Mouse (Mus musculus): ENCODE results near the gene Slc28a1. TPM values are rescaled to one million over a fixed set of nuclear protein-coding genes. Genes with fewer than 3 reads are reported as not detected.

Gene Slc28a1
- polyA plus RNA-seq, 1 experiment from 2014 or later, result 0.05 TPM

GRCm38 (mm10) chr7:81102854-81103253, 11.7 kb upstream of the Slc28a1 start:
- H3K4me3 ChIP-seq, result no peak overlapping the region
- H3K4me1 ChIP-seq, result 0 out of 2 replicates have a peak, but pooled peaks cover 5% of the 10 kb centered on the region
- H3K27ac ChIP-seq (replicated peaks), result no peak overlapping the region
- H3K9me3 ChIP-seq, result no peaks in the 10 kb centered on the region
- no peaks in the 10 kb centered on the region for H3K36me3 ChIP-seq (replicated peaks)
- no peak for DNase-seq (ENCODE audit: low spot score)
- H3K27me3 ChIP-seq (replicated peaks; ENCODE audit: low read depth, poor library complexity, severe bottlenecking), result no peaks in the 10 kb centered on the region
- 90% methylated on average over 7 of the region's 7 CpGs for WGBS

GRCm38 (mm10) chr7:81105525-81105924, 9.1 kb upstream of the Slc28a1 start:
- no peaks in the 10 kb centered on the region for H3K27me3 ChIP-seq (replicated peaks; ENCODE audit: low read depth, poor library complexity, severe bottlenecking)
- no peak overlapping the region for H3K4me3 ChIP-seq
- 64% methylated on average over 4 of the region's 4 CpGs for WGBS
- no peak for DNase-seq (ENCODE audit: low spot score)
- H3K36me3 ChIP-seq (replicated peaks), result no peaks in the 10 kb centered on the region
- H3K4me1 ChIP-seq, result peaks cover 10% of the 10 kb centered on the region
- H3K9me3 ChIP-seq, result no peaks in the 10 kb centered on the region
- H3K27ac ChIP-seq (replicated peaks), result no peak overlapping the region

- Histone ChIP-seq H3K27ac (replicated peaks) (no peak overlapping the region), H3K4me1 (peaks cover 10% of the 10 kb centered on the region), H3K4me3 (no peak overlapping the region), H3K9me3 (no peaks in the 10 kb centered on the region), H3K36me3 (replicated peaks) (no peaks in the 10 kb centered on the region), H3K27me3 (replicated peaks; ENCODE audit: low read depth, poor library complexity, severe bottlenecking) (no peaks in the 10 kb centered on the region)
- WGBS, result 87% methylated on average over 5 of the region's 5 CpGs
- no peak for DNase-seq (ENCODE audit: low spot score)
These were observed 6.4 kb upstream of the Slc28a1 start for GRCm38 (mm10) chr7:81108226-81108625.

GRCm38 (mm10) chr7:81109717-81110651, 4.6 kb upstream of the Slc28a1 start:
- 77% methylated on average over 9 of the region's 9 CpGs for WGBS
- peaks cover 4% of the 10 kb centered on the region; the same call in 1 of the 2 replicates for H3K27me3 ChIP-seq (replicated peaks; ENCODE audit: low read depth, poor library complexity, severe bottlenecking)
- no peak overlapping the region for H3K4me3 ChIP-seq
- no peak for DNase-seq (ENCODE audit: low spot score)
- no peaks in the 10 kb centered on the region for H3K9me3 ChIP-seq
- H3K4me1 ChIP-seq, result peaks cover 10% of the 10 kb centered on the region
- H3K36me3 ChIP-seq (replicated peaks), result no peaks in the 10 kb centered on the region
- no peak overlapping the region for H3K27ac ChIP-seq (replicated peaks)

- no peak for DNase-seq (ENCODE audit: low spot score)
- H3K9me3 ChIP-seq, result no peaks in the 10 kb centered on the region
- peaks cover 6% of the 10 kb centered on the region for H3K4me1 ChIP-seq
- H3K27ac ChIP-seq (replicated peaks), result no peak overlapping the region
- H3K4me3 ChIP-seq, result no peak overlapping the region
- 94% methylated on average over 4 of the region's 4 CpGs for WGBS
- no peaks in the 10 kb centered on the region for H3K36me3 ChIP-seq (replicated peaks)
- peaks cover 6% of the 10 kb centered on the region; the same call in 1 of the 2 replicates for H3K27me3 ChIP-seq (replicated peaks; ENCODE audit: low read depth, poor library complexity, severe bottlenecking)
These were observed 3.8 kb upstream of the Slc28a1 start for GRCm38 (mm10) chr7:81110791-81111190.

GRCm38 (mm10) chr7:81111729-81112128, 2.9 kb upstream of the Slc28a1 start:
- Histone ChIP-seq H3K27ac (replicated peaks) (no peak overlapping the region), H3K27me3 (replicated peaks; ENCODE audit: low read depth, poor library complexity, severe bottlenecking) (peaks cover 6% of the 10 kb centered on the region; the same call in 1 of the 2 replicates), H3K4me3 (no peak overlapping the region), H3K4me1 (peaks cover 5% of the 10 kb centered on the region), H3K9me3 (no peaks in the 10 kb centered on the region), H3K36me3 (replicated peaks) (no peaks in the 10 kb centered on the region)
- WGBS, result 95% methylated on average over 2 of the region's 2 CpGs
- DNase-seq (ENCODE audit: low spot score), result no peak

GRCm38 (mm10) chr7:81112686-81113360, 1.8 kb upstream of the Slc28a1 start:
- Histone ChIP-seq H3K9me3 (no peaks in the 10 kb centered on the region), H3K27me3 (replicated peaks; ENCODE audit: low read depth, poor library complexity, severe bottlenecking) (peaks cover 6% of the 10 kb centered on the region; the same call in 1 of the 2 replicates), H3K4me1 (peaks cover 5% of the 10 kb centered on the region), H3K36me3 (replicated peaks) (no peaks in the 10 kb centered on the region), H3K4me3 (no peak overlapping the region), H3K27ac (replicated peaks) (no peak overlapping the region)
- WGBS, result 53% methylated on average over 6 of the region's 6 CpGs
- DNase-seq (ENCODE audit: low spot score), result no peak

- H3K4me3 ChIP-seq, result no peak overlapping the region
- peaks cover 26% of the 10 kb centered on the region for H3K4me1 ChIP-seq
- no peaks in the 10 kb centered on the region for H3K9me3 ChIP-seq
- no peaks in the 10 kb centered on the region for H3K27me3 ChIP-seq (replicated peaks; ENCODE audit: low read depth, poor library complexity, severe bottlenecking)
- no peak overlapping the region for H3K27ac ChIP-seq (replicated peaks)
- DNase-seq (ENCODE audit: low spot score), result no peak
- no peaks in the 10 kb centered on the region for H3K36me3 ChIP-seq (replicated peaks)
- 53% methylated on average over 3 of the region's 3 CpGs for whole genome bisulfite sequencing
These were observed 6.5 kb downstream of the Slc28a1 start for GRCm38 (mm10) chr7:81121099-81121498.

- H3K4me1 ChIP-seq, result peaks cover 26% of the 10 kb centered on the region
- H3K27ac ChIP-seq (replicated peaks), result no peak overlapping the region
- H3K36me3 ChIP-seq (replicated peaks), result no peaks in the 10 kb centered on the region
- peaks cover 2% of the 10 kb centered on the region; the same call in 1 of the 2 replicates for H3K9me3 ChIP-seq
- WGBS, result 78% methylated on average over 2 of the region's 2 CpGs
- H3K27me3 ChIP-seq (replicated peaks; ENCODE audit: low read depth, poor library complexity, severe bottlenecking), result no peaks in the 10 kb centered on the region
- DNase-seq (ENCODE audit: low spot score), result no peak
- no peak overlapping the region for H3K4me3 ChIP-seq
These were observed 8.2 kb downstream of the Slc28a1 start for GRCm38 (mm10) chr7:81122808-81123207.

- H3K27ac ChIP-seq (replicated peaks), result no peak overlapping the region
- WGBS, result 89% methylated on average over 5 of the region's 5 CpGs
- H3K9me3 ChIP-seq, result peaks cover 9% of the 10 kb centered on the region; the same call in 1 of the 2 replicates
- DNase-seq (ENCODE audit: low spot score), result no peak
- H3K4me1 ChIP-seq, result peaks cover 26% of the 10 kb centered on the region
- no peak overlapping the region for H3K4me3 ChIP-seq
- H3K27me3 ChIP-seq (replicated peaks; ENCODE audit: low read depth, poor library complexity, severe bottlenecking), result no peaks in the 10 kb centered on the region
- no peaks in the 10 kb centered on the region for H3K36me3 ChIP-seq (replicated peaks)
These were observed 9.0 kb downstream of the Slc28a1 start for GRCm38 (mm10) chr7:81123553-81123952.

GRCm38 (mm10) chr7:81124773-81125172, 10.2 kb downstream of the Slc28a1 start:
- DNase-seq (ENCODE audit: low spot score), result no peak
- Histone ChIP-seq H3K36me3 (replicated peaks) (no peaks in the 10 kb centered on the region), H3K4me3 (no peak overlapping the region), H3K9me3 (peaks cover 9% of the 10 kb centered on the region; the same call in 1 of the 2 replicates), H3K27ac (replicated peaks) (no peak overlapping the region; the same call in 1 of the 2 replicates), H3K27me3 (replicated peaks; ENCODE audit: low read depth, poor library complexity, severe bottlenecking) (no peaks in the 10 kb centered on the region), H3K4me1 (peaks cover 31% of the 10 kb centered on the region)
- WGBS, result 75% methylated on average over 8 of the region's 8 CpGs

GRCm38 (mm10) chr7:81125215-81126175, 10.9 kb downstream of the Slc28a1 start:
- WGBS, result 69% methylated on average over 10 of the region's 10 CpGs
- no peak for DNase-seq (ENCODE audit: low spot score)
- no peaks in the 10 kb centered on the region for H3K27me3 ChIP-seq (replicated peaks; ENCODE audit: low read depth, poor library complexity, severe bottlenecking)
- peaks cover 32% of the 10 kb centered on the region for H3K4me1 ChIP-seq
- H3K9me3 ChIP-seq, result peaks cover 9% of the 10 kb centered on the region; the same call in 1 of the 2 replicates
- no peak overlapping the region for H3K4me3 ChIP-seq
- H3K36me3 ChIP-seq (replicated peaks), result no peaks in the 10 kb centered on the region
- peak overlapping the region; percentile 16; the same call in 1 of the 2 replicates for H3K27ac ChIP-seq (replicated peaks)
